Mouse (Mus musculus) heart, adult 8-10 months (tissue): Measurements from ENCODE around the gene 1700023F06Rik. TPM values are rescaled to one million over a fixed set of nuclear protein-coding genes. Genes with fewer than 3 reads are reported as not detected.
"Not testable (repeated sequence)": the region's sequence is repeated elsewhere in the genome, so short reads cannot be mapped to it uniquely, and the experiment has no call there.

Experiments used
- DNase-seq: peaks from one replicate; pipeline ENCODE4 v3.0.0; 2022; ENCODE audit warnings: low spot score
- total RNA-seq, 4 experiments: library from RNA; stranded (reverse); gene quantifications; 2 replicates each; pipeline ENCODE4 v1.2.4; 2022

1700023F06Rik gene
- total RNA-seq, 4 experiments from 2014 or later: not detected

- not testable (repeated sequence) for DNase-seq
Observed at GRCm38 (mm10) chr11:103222718-103223117, 14.4 kb upstream of the 1700023F06Rik start.

GRCm38 (mm10) chr11:103221437-103221836 lies 13.1 kb upstream of the 1700023F06Rik start:
- DNase-seq: no peak

- no peak for DNase-seq
Observed at GRCm38 (mm10) chr11:103219995-103220394, 11.6 kb upstream of the 1700023F06Rik start.

GRCm38 (mm10) chr11:103219259-103219658 lies 10.9 kb upstream of the 1700023F06Rik start:
- DNase-seq: no peak

GRCm38 (mm10) chr11:103218517-103218901 lies 10.2 kb upstream of the 1700023F06Rik start:
- no peak for DNase-seq

GRCm38 (mm10) chr11:103217790-103218516 lies 9.6 kb upstream of the 1700023F06Rik start, which contains the start of gene Spata32:
Gene Spata32, minus strand, starts transcription at chr11:103218432.
- peak; percentile 32 for DNase-seq

GRCm38 (mm10) chr11:103215355-103215754 lies 7.0 kb upstream of the 1700023F06Rik start:
- DNase-seq: no peak

GRCm38 (mm10) chr11:103213712-103214111 lies 5.4 kb upstream of the 1700023F06Rik start:
- DNase-seq: no peak

- DNase-seq: no peak
Observed at GRCm38 (mm10) chr11:103210291-103210690, 1.9 kb upstream of the 1700023F06Rik start.

GRCm38 (mm10) chr11:103206203-103206602 lies 2.2 kb downstream of the 1700023F06Rik start:
- no peak for DNase-seq

GRCm38 (mm10) chr11:103202376-103202775 lies 6.0 kb downstream of the 1700023F06Rik start:
- DNase-seq: no peak

- DNase-seq: no peak
Observed at GRCm38 (mm10) chr11:103201664-103202063, 6.7 kb downstream of the 1700023F06Rik start.

GRCm38 (mm10) chr11:103198911-103199803 lies 9.2 kb downstream of the 1700023F06Rik start:
- DNase-seq: no peak

- DNase-seq: no peak
Observed at GRCm38 (mm10) chr11:103198339-103198738, 10.0 kb downstream of the 1700023F06Rik start.

GRCm38 (mm10) chr11:103197340-103197739 lies 11.0 kb downstream of the 1700023F06Rik start:
- DNase-seq: no peak

- DNase-seq: no peak
Observed at GRCm38 (mm10) chr11:103195656-103196055, 12.7 kb downstream of the 1700023F06Rik start.

- DNase-seq: no peak
Observed at GRCm38 (mm10) chr11:103195236-103195635, 13.1 kb downstream of the 1700023F06Rik start.

GRCm38 (mm10) chr11:103193825-103194168 lies 14.6 kb downstream of the 1700023F06Rik start:
- DNase-seq: no peak

- no peak for DNase-seq
Observed at GRCm38 (mm10) chr11:103192956-103193824, 15.2 kb downstream of the 1700023F06Rik start.

- no peak for DNase-seq
Observed at GRCm38 (mm10) chr11:103192230-103192955, 16.0 kb downstream of the 1700023F06Rik start.

- DNase-seq: peak; percentile 45
Observed at GRCm38 (mm10) chr11:103184891-103185290, 23.5 kb downstream of the 1700023F06Rik start.
